Mouse (Mus musculus): ENCODE measurements around the gene Arrdc2. TPM values are rescaled to one million over a fixed set of nuclear protein-coding genes. Genes with fewer than 3 reads are reported as not detected.

Arrdc2 gene
- total RNA-seq, 4 experiments from 2014 or later, result 10.9 to 22.7 (median 17.6) TPM

DNA sequence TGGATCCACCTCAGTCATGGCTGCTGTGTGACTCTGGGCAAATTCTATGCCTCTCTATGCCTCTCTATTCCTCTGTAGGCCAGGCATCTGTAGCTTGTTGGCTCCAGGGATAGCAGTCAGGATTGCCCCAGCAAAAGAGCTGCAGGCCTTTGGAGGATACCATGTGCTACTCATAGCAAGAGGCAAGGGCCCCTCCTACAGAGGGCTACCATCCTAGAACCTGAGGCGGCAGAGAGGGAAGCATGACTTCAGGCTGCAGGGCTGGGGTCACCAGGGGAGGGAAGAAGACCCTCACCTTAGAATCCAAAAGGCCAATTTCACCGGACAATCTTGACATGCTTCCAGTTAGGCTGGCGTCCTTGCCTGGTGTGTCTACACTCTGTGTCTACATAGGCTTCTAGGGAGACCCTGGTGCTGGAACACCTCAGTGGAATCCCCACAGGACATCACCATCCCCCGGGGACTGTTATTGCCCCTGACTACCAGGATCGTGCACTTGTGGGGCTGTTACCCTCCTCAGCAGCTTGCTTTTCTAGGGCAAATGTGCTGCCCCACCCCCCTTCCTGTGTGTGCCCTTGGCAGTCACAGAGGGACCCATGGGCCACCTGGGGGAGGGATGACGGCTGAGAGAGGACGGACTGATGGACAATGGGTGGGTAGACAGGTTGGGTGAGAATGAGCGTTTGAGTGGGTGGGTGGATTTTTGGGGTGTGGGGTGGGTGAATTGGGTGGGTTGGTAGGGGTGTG is 30.4 kb downstream of the Arrdc2 start:
- DNase-seq (ENCODE audit: low spot score in 2 of 2), result no peak

DNA sequence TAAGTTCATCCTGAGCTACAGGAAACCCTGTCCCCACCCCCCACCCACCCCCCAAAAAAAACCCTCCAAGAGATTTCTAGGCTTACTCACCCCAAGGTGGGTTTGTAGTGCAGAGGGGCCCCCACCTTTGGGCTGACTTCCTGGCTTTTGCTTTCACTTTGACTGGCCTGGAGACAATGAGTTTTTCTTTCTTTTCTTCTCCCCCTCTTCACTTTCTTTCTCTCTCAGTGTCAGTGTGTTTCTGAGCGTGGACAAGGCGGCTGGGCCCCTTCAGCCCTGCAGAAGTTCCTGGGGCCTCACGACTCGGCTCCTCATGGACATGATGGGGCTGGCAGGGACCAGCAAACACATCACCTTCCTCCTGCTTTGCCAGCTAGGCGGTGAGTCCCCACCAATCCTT is 31.3 kb downstream of the Arrdc2 start, which contains the start of gene Il12rb1:
TSS of gene Il12rb1 (plus strand) at position 211 of the 400 bp plus-strand sequence.
- no peak for DNase-seq (ENCODE audit: low spot score in 2 of 2)

DNA sequence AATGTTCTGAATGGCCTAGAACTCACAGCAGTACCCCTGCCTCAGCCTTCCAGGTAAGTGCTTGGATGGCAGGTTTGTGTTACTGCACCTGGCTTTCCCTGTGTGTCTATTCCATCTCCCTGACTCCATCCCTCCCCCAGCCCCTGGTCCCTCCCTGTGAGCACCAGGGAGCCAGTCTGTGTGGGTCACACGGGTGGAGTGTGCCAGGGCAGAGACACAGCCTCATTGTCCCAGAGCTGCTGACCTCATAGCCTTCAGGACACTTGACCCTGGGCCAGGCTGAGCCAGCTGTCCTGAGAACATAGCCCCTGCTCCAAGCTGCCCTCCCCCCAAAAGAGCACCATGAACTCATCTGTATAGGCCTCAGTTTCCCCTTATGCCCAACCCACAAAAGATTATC is 32.2 kb downstream of the Arrdc2 start:
- no peak for DNase-seq (ENCODE audit: low spot score in 2 of 2)

DNA sequence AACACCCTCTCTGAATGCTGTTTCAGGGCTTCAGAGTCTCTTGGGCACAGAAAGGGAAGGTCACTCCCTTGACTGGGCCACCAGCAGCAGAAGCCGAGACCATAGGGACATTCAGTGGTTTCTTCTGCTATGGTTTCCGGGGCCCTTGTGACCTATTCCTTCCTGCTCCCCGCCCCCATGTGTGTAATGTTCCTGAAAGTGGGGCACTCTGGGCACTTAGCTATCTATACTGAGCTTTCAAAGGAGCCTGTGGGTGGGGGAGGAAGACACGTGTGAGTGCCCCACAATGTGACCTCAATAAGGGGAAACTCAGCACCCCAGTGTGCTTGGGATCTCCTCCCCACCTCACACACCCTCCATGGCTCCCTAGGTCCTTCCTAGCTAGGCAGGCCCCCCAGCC is 33.0 kb downstream of the Arrdc2 start:
- no peak for DNase-seq (ENCODE audit: low spot score in 2 of 2)

DNA sequence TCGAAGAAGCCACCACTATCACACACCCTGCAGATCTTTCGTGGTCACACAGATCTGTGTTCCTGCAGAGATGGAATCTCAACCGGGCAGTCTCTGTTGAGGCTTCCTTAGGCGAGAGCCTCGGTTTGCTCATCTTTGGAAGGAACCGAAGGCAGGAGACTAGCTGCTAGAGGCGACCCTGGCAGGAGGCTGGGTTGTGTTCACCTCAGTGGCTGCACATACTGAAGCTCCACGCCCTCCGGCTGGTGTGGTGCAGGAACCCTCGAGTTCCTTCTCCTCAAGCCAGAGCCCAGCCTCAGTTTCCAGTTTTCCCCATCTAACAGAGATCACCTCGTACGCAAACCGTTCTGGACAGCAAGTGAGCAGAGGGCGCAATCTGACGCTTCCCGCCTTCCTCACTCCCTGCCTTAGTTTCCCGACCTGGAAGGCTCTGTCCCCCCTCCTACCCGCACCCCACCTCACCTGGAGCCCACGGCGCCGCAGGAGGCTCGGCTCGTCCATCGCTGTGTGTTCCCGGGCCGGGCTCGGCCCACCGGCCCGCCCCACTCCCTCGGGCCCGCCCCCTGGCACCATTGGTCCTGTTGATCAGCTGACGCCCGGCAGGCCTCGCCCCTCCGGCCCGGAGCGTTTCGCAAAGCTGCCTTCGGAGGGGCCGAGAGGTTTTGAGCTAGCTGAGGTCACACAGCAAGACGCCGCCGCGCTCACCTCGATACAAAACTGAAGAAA is 34.9 kb downstream of the Arrdc2 start, which contains the start of gene Mast3:
TSS of gene Mast3 (minus strand) at position 574 of the 726 bp plus-strand sequence.
- peak; percentile 53 to 80 for DNase-seq (ENCODE audit: low spot score in 2 of 2)

DNA sequence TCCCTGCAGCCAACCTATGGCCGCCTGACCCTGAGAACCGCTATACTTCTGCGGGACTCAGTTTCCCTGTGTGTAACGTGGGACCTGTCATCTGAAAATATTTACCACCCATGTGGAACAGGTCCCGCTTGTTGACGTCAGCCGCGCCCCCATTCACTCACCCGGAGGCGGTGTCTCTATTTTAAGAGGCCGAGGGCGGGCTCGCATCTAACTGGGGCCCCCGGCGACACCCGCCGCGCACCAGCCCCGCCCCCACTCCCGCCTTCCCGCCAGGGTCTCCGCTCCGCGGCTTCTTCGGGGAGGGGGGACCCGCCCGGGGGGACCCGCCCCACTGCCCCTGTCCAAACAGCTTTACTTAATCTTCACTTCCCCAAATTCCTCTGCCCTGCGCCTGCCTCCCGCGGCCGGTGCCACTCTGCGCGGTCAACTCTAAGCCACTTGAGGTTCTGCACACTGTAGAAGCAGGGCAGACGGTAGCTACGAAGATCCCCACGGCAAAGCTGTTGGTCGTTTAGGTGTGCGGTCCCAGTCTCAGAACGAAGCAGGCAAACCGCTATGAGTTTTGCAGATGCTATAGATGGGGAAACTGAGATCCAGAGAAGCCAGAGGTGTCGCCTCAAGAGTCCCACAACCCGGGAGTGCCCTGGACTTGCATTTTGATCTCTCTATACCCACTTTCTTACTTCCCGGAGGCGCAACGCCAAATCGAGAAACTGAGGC is 35.6 kb downstream of the Arrdc2 start:
- peak; percentile 61 to 78 for DNase-seq (ENCODE audit: low spot score in 2 of 2)

DNA sequence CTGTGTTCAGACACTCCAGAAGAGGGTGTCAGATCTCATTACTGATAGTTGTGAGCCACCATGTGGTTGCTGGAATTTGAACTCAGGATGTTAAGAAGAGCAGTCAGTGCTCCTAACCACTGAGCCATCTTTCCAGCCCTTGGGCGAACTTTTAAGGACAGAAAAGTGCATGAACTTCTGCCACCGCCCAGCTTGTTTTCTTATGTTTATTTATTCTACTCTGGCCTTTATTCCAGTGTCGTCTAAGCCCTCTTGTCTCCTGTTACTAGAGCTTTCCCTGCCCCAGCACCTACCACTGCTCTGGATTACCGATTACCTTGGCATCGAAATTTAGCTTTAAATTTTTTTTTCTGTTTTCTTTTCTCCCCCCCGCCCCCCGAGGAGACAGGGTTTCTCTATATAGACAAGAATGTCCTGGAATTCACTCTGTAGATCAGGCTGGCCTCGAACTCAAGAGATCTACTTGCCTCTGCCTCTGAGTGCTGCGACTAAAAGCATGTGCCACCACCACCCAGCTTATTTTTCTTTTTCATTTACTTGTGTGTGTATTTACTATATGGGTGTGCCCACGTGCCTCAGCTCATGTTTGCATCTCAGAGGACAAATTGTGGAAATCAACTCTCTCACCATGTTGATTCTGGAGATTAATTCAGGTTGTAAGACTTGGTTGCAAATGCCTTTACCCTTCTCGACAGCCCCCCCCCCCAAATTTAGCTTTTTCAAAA is 36.6 kb downstream of the Arrdc2 start:
- DNase-seq (ENCODE audit: low spot score in 2 of 2), result no peak

DNA sequence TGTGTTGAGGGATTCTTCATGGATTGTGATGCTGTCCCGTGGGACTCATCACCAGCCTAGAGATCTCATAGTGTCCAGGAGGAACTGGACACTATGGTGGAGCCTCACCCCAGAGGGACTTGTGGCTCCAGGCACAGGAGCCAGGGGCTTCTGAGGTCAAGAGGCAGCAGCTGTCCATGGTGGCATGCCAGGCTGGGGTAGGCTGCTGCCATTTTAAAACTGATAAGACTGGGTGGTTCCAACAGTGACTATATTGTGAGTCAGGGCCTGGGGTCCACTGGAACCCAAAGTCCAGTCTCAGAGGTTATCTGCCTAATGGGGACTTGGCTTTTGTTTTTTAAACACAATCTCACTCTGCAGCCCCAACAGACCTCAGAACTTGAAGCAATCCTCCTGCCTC is 37.7 kb downstream of the Arrdc2 start:
- no peak for DNase-seq (ENCODE audit: low spot score in 2 of 2)

DNA sequence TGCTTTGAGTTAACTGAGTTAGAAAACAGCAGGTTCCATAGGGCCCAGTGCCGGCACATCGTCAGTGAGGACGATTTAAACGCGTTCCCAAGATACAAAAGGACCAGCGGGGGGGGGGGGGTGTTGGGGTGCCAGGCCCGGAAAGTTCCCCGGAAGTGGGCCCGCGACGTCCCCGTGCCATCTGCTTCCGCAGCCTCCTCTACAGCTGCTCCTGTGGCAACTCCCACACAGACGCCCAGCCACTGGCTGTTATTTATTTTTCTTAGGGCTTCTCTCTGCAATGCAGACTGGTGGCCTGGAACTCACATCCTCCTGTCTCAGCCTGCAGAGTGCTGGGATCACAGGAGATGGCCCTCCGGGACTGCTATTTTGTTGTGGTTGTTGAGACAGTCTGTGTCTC is 38.4 kb downstream of the Arrdc2 start:
- peak; percentile 58 to 86 for DNase-seq (ENCODE audit: low spot score in 2 of 2)

DNA sequence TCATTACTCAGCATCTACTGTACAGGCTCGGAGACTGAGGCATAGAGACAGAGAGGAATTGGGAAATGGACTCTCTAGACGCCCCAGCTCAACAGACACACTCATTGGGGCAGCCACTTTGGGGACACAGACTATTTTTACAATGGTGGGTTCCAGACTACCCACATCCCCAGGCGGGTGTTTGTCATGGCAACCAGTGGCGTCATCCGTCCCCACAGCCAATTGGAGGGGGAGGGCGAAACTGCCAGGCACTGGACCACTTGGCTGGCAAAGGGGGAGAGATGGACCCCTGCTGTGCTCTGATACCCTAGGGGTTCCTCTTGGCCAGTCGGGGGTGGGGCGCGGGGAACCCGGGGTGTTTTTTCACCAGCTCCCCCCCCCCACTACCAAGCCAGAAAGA is 38.9 kb downstream of the Arrdc2 start:
- no peak for DNase-seq (ENCODE audit: low spot score in 2 of 2)

DNA sequence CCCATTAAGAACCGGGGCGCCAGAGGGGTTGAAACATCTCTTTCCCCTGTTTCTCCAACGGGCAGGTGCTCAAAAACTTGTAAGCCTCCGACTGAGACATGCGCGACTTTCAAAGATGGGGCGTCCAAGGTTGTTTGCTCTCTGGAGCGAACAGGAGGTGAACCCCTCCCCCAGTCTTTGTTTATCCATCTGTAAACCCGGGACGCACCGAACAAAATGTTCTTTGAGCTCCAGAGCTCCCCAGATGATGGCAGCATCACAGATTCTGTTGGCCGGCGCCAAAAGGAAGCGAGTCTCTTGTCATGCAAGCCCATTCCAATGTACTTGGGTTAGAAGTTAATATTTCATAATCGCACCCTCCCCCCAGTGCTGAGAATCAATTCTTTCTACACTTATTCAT is 41.2 kb downstream of the Arrdc2 start:
- DNase-seq (ENCODE audit: low spot score in 2 of 2), result no peak

DNA sequence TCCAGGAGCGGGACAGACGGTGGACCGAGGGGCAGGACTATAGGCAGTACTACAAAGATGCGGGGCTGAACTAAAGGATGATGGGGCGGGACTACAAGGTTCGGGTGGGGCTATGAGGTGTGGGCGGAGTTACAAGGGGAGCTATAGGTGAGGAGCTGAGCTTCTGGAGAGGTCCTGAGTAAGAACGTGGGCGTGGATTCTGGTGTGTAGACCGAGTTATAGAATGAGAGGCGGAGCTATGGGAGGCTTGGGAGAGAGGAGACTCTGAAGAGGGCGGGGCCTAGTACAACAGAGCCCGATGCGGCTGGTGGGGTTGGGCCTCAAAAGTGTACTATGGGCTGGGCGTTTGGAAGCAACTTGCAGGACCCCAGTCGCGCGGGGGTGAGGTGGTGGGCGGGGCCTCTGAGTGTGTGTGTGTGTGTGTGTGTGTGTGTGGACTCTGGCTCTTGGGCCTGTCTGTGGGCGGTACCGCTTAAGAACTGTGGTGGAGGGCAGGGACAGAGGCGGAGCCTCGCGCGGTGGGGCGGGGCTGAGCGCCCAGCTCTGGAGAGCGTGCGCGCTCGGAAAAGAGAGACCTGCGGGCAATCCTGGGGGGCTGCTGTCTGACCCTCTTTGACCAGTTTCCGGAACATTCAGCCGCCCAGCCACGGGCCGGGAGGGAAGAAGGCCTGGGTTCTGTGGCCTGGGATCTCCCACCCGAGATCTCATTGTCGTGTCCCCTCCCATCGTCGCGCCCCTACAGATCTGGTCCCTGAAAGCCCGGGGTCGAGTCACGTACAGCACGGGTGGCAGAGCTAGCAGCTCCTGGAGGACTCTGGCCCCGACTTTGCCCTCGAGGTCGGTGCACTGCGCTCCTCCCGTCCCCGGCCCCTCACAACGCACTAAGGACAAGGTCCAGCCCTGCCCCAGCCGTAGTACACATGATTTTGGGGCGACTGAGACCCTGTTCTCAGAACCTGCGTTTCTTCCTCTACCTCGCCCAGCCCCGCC is 42.1 kb downstream of the Arrdc2 start:
- peak; percentile 75 to 96 for DNase-seq (ENCODE audit: low spot score in 2 of 2)

DNA sequence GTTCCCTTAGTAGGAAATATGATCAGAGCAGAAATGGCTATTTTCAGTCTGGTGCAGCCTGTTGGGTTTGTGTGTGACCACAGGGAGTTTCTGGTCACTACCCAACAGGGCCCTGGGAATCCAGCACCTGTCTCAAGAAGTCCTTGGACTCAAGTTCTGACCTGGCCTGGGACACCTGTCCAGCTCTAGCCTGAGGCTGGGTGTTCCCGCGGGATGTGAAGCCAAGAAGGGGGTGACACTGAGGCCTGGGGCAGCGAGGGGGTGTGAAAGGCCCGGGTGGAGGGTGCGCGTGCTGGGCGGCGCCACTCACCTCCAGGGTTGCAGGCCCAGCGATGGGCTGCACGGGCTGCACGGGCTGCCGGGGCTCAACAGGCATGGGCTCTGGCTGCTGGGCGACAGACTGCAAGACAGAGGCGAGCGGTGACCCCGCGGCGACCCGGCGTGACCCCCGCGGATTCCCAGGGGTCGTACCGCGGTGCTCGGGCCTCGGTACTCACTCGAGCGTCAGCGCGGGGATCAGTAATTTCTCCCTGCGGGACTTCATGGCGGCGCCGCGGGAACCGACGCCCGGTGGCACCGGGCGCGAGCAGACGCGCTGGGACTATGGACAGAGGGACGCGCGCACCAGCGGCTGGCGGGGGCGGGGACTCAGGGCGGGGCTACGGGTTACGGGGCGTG is 43.0 kb downstream of the Arrdc2 start:
- DNase-seq (ENCODE audit: low spot score in 2 of 2), result no peak

DNA sequence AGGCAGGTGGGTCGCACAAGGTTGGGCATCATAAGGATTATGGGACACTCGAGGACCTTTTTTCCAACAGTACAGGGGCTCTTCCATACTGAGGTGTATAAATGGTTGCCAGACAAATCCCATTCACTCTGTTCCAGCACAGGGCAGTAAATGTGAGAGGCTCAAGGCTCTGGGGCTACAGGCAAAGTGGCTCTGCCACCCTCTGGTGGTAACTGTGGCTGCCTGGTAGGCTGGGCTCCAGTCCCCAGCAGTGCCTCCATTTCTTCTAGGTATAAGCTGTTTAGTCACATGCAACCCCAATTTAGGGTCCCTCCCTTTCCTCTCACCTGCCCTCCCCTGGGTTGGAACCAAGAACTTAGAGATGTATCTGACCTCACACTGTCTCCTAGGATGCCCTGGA is 44.1 kb downstream of the Arrdc2 start:
- peak in 1 of 2 experiments; percentile 25 for DNase-seq (ENCODE audit: low spot score in 2 of 2)

DNA sequence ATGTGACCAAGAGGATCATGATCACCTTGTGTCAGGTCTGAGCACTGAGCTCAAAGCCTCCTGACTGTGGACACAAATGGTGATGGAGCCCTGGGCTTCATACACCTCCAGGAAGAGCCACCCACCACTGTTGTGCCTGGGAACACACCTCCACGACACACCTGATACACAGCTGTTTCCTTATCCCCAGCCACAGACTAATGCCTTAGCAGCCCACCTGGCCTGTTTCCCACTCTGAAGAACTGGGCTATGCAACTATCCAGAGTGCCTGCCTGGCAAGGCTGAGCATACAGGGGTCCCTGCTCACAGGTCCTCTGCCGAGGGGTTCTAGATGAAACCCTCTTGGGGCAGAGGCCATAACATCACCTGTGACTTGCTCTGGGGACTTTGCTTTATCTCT is 45.3 kb downstream of the Arrdc2 start:
- DNase-seq (ENCODE audit: low spot score in 2 of 2), result peak in 1 of 2 experiments; percentile 29

DNA sequence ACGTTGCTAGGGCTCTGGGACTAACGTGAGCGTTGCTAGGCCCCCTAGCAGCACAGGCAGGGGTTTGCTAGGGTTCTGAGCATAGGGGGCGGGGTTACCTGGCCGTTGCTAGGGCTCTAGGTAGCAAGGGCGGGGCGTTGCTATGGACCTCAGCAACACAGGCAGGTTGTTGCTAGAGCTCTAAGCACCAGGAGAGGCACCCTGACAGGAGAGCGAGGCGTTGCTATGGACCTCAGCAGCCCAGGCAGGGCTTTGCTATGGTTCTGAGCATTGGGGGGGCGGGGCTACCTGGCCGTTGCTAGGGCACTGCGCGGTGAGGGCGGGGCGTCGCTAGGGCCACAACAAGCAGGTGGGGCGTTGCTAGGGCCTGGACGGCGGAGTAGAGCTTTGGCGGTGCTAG is 46.8 kb downstream of the Arrdc2 start:
- no peak for DNase-seq (ENCODE audit: low spot score in 2 of 2)

DNA sequence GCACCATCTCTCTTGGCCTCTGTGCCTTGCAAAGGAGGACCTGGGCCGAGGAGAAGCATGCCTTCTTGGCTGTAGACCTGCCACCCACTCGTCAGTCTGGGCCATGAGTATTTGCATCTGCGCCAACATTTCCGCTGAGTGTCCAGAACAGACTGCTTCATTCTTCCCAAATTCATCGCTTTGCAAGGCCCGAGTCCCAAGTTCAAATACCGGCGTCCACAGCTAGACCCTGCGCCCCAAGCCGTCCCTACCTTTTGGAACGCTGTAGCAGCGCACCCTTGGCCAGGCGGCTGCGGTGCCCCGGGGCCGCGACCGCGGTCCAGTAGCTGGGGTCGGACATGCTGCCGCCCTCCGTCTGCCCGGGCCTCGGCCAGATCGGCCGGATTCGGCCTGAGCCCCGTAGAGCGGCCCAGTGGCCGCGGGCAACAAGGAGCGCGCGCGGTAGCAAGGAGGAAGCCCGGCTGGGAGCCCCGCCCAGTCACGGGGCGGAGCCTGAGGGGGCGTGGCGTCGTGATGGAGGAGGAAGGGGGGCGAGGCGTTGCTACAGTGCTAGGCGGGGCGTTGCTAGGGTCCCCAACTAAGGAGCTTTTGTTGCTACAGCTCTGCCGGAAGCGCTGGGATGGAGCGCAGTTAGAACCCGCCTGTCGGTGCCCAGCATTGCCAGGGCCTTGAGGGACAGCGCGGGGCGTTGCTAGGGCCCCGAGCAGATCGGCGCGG is 47.4 kb downstream of the Arrdc2 start:
- DNase-seq (ENCODE audit: low spot score in 2 of 2), result peak; percentile 95 to 96

DNA sequence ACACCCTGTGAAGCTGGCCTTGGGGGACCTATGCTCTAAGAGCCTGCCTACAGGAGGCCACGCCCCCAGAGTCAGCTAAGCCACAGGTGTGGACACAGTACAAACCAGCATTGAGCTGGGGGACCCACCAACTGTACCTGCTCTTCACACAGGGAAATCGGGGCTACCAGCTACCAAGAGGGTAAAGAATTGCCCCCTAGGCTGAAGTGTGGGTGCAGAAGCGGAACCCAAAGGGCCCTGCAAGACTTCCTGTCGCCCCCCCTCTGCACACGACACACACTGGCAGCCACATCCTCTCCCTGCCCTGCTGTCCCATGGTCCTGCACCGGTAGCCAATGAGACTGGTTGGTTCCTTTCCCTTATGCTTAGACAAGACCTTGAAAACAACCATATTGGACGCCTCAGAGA is 48.2 kb downstream of the Arrdc2 start:
- DNase-seq (ENCODE audit: low spot score in 2 of 2), result peak in 1 of 2 experiments; percentile 55

DNA sequence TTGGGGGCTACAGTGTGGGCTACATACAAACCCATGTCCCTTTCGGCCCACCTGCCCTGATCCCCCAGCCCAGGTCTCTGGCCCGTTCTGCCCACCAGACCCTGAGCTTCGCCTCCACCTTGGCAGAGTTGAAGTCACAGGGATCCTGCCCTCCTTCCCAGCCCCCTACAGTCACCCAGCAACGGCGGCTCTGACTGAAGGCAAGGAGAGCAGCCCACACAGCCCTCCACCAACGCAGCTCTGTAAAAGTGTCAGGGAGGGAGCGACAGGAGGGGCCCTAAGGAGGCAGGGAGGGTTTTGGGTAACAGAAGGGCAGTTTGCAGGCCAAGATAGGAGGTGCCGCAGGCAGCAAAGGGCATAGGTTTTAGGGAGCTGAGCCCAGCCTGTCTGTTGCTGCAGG is 48.7 kb downstream of the Arrdc2 start:
- DNase-seq (ENCODE audit: low spot score in 2 of 2), result peak in 1 of 2 experiments; percentile 64

Data from left cerebral cortex, adult 8-10 months (tissue).